Comparison of ENCODE assay signal across 1 mouse cellular context in genomic region chr8:69774503-69775148, GRCm38 (mm10).
TF ChIP-seq lines count a peak whose summit lies in the region.

Gene Gm20422 (minus strand): TSS chr8:69774886.

TF ChIP-seq in CH12.LX, 34 proteins besides CTCF, POLR2A, EP300 and RAD21 (continued from another document):
- TF ChIP-seq PAX5 (IDR thresholded peaks at IDR 0.05; ENCODE audit: low read length) (no peak), CHD2 (IDR thresholded peaks at IDR 0.05; ENCODE audit: low read length) (peak; percentile 37; the same call in 1 of the 2 replicates), GABPA (IDR thresholded peaks at IDR 0.05; ENCODE audit: insufficient replicate concordance, low read depth, low read length) (no peak), CHD1 (IDR thresholded peaks at IDR 0.05; ENCODE audit: low read depth, low read length) (no peak), ZMIZ1 (IDR thresholded peaks at IDR 0.05; ENCODE audit: low read depth, low read length) (peak; percentile 96), TCF12 (IDR thresholded peaks at IDR 0.05; ENCODE audit: low read depth, low read length) (peak; percentile 70), IRF4 (IDR thresholded peaks at IDR 0.05; ENCODE audit: low read depth, low read length) (peak; percentile 40; the same call in 1 of the 2 replicates), POLR2AphosphoS2 (IDR thresholded peaks at IDR 0.05; ENCODE audit: low read depth, low read length) (peak; percentile 97), NELFE (IDR thresholded peaks at IDR 0.05; ENCODE audit: low read depth, low read length) (peak; percentile 97), USF1 (IDR thresholded peaks at IDR 0.05; ENCODE audit: low read depth, low read length) (no peak), JUN (IDR thresholded peaks at IDR 0.05; ENCODE audit: insufficient read depth, low read depth, low read length) (no peak), RCOR1 (conservative IDR thresholded peaks at IDR 0.05; ENCODE audit: low read depth, low read length) (no peak)
